Mouse (Mus musculus): ENCODE results near the gene 4933416C03Rik.

4933416C03Rik gene

DNA sequence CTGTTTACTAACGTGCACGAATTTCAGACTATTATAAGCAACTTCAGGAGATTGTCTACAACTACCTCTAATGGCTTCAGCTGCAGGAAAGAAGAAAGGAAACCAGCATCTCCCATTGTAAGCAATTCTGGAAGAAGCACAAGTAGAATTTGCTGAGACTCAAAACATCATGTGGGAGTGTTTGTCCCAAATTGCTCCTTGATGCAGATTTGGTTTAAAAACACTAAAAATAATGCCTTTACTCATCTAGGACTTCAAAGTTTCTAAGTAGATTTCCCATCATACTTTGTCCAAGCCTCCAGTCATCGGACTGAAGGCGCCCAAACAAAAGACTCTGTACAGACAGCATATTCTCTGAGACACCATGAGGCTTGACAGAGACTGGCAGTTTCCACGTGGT, 37.8 kb downstream of the 4933416C03Rik start:
- no peak for DNase-seq
